Mouse (Mus musculus) heart, postnatal 4 days (tissue): Measurements from ENCODE around the gene Arl15. TPM values are rescaled to one million over a fixed set of nuclear protein-coding genes. Genes with fewer than 3 reads are reported as not detected.

Source experiments
- DNase-seq: peaks from one replicate; pipeline ENCODE4 v3.0.0; 2021
- total RNA-seq, 2 experiments: library from RNA; stranded (reverse); gene quantifications; 2 replicates each; pipeline ENCODE4 v1.2.3; 2021

Arl15 gene
- total RNA-seq, 2 experiments from 2014 or later = 17.7 to 19.8 TPM

DNA sequence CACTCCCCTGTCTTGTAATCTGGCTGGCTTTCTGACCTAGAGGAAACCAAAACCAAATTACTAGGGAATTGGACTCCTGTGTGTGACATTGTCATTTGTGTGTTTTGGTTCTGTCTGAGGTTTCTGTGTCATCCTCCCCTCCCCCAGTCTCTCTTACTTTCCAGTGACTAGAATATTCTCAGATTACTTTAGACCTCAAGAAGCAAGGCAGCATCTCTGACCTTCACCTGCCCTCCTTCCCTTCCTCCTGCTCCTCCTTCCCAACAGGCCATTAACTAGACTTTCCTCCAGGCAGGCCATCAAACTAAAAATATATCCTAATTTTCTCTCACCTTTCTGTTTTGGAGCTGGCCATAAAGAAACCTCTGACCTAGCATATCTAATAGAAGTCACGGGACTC, 50.9 kb downstream of the Arl15 start:
- DNase-seq = no peak

DNA sequence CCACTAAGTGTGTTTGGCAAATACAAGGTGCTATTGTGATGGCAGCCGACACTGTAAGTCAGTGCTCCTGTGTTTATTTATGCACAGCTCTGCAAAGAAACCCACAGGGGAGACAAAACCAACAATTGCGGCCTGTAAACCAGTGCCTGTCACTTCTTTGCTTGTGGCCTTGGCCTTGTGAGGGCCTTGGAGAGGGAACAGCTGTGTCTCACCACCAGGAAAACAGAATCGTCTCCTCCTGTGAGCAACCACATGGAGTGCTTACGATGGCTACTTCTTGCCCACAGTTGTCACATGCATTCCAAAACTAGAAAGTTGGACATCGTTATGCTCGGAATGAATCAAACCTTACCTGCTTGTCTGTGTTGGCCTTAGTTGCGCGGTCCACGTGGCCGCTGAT, 52.1 kb downstream of the Arl15 start:
- DNase-seq = no peak

DNA sequence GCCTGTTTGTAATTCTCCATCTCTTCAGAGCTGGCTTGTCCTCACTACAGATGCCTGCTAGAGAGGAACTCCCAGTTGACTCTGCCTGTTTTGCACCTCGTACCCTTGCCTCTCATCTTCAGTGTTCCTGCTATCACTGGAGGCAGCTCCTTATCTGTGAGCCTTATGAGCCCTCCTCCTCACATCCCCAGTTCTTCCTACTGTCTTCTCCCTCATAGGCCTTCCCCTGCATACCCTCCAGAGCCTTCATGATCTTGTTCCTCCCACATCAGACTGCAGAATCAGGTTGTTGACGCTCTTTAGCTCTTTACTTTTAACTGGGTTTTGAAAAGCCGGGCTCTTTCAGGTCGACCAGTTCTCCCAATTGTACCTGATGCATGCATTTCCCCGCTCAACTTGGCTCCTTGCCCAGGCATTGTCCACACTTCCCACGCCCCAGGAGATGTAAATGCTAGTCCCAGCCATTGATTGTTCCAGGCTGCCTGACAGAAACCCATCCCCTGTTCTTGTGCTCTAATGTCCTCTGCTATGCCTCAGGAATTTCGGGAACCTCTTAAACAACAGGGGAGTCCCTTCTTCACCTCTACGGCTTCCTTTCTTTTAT, 56.2 kb downstream of the Arl15 start:
- peak; percentile 75 for DNase-seq

DNA sequence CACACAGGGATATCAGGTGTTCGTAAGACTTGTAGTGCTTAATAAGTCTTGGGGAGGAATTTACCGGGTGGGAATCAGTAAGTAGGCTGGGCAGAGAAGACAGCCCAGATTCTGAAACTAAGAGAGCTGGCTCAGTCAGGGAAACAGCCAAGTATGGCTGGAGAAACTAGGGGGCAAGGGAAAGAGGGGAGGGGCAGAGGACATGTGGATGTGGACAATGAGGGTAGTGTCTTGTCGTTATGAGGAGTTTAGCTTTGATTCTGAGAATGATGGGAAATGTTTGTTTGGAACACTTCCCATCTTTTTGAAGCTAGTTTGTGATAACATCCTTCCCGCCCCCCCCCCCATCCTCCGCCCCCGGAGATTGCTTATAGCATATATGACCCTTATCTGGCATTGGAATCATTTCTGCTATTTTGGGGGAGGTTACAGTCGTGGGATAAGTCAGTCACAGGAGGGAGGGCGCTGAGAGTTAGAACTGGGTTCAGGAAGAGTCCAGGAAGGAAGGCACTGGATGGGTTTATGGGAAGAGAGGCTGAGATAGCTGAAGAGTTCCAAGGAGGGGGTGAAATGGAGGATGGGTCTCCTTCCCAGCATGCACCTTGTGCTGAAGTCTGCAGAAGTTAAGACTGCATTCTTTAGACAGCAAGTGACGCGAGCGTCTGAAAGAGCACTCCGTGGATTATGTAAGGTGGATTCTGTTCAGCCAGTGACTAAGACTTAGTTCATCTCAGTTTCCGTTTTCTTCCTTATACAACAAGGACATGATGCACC, 57.5 kb downstream of the Arl15 start:
- DNase-seq = no peak

DNA sequence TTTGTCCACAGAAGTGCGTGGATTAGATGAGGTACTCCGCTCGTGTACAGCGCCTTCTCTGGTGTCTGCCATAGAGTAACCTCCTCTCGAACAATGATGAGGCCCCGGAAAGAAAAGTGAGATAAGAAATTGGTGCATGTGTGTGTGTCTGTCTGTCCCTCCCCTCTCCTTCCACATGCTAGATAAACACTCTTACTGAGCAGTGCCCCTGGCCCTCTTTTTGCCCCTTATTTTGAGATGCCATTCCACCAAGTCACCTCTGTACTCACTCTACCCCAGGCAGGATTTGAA, 58.0 kb downstream of the Arl15 start:
- DNase-seq = no peak

DNA sequence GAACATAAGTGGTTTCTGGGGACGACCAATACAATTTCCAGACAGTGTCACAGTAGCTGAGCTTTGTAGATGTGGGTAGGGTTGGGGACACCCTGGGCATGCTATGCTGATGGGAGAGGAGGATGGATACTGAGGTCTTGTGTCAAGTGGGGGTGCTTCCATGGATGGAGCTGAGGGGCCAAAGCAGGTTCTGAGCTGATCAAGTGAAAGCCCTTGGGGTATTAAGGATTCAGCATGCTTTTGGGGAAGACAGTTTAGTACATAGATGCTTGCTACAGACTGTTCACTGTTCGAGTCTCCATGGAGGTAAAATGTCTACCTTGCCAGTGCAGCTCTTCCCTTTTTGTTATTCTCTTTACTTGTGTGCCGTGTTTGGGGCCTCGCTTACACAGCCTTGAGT, 59.8 kb downstream of the Arl15 start:
- DNase-seq = no peak

DNA sequence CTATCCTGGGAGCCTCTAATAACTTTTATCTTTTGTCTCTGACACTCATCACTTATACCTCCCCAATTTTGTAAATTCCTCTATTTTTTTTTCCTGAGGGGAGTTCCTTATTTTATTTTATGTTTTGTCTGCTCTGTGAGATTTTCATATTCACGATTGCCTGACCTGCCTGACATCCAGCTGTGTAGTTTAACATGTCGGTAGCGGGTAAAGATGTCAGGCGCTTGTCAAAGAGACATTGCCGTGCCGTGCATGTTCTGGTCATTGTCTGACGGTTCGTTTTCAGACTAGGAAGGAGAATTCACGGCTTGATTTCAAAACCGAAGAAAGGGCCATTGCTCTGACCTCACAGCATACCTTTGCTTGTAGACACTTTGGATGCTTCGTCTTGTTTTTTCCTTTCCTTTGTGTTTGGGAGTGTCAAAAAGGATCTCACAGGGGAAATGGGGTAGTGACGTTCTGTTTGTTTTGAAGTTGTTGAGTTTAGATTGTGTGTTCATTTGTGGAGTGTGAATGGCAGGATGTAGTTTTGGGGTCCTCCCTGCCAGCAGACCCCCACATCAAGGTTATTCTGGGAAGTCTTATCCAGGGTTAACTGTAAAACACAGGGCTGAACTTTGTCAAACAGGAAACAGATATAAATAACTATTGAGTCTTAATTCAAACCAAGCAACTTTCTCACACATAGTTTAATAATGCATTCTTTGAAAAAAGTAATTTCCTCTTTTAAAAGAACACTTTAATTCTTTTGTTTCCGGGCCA, 60.4 kb downstream of the Arl15 start:
- DNase-seq = no peak

DNA sequence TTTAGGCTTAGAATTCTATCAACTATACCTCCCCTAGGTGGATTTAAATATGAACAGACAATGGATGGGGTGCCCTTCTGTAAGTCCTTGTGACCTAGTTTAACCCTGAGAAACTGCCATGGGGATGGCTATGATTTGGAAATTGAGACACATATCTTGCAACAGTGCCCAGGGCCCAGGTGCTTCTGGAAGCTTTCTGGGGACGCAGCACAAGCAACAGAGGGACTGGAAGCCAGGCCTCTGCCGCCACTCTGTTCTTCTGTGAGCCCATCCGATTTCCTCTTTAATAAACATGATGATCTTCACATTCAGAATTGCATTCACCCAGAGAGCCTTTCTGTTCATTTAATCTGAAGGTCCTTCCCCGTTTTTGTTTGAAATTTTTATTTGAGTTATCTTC, 62.6 kb downstream of the Arl15 start:
- no peak for DNase-seq

DNA sequence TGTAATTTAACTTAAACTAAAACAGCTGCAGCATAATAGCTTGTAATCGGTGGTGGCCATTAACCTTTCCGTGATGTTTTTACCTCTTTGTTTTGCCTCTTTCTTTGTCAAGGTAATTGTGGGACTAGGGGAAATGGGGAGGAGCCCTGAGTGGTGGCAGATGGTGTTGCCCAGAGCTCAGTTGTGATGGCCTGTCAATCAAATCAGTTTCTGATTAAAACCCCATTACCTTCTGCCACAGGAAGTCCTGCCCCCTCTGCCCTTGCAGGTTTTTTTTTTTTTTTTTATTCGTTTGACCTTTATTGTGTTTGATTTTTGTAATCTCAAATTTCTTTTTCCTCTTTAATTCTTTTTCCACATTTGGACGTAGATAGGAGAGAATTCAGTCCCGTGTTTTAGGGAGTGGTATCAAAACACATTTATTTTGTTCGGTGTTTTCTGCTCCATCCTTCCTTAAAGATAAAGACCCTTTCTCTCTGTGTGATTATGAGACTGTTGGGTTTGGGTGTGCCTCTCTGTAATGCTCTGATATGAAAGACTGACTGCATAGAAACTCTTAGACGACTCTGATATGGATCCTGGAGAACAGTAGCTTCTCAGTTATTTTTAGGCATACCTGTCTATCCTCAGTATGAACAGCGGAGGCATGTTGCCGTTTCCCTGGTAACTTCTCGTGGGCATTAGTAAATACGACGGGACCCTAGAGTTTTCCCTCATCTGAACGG, 64.5 kb downstream of the Arl15 start:
- DNase-seq = no peak

DNA sequence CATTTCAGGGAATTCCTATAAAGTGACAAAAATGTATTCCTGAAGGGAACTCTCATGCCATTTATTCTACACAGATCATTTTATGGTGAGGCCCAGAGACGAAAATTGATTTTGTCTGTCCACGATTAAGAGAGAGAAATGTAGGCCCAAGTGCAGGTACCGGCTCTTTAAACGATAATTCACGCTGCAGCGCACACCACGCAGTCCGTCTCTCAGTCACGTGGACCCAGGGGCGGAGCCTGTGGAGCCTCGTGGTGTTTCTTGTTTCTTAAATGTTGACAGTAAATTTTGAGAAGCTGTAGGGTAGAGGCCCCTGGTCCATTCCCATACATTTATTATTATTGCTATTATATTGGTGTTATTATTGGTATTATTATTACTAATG, 65.1 kb downstream of the Arl15 start:
- DNase-seq = no peak

DNA sequence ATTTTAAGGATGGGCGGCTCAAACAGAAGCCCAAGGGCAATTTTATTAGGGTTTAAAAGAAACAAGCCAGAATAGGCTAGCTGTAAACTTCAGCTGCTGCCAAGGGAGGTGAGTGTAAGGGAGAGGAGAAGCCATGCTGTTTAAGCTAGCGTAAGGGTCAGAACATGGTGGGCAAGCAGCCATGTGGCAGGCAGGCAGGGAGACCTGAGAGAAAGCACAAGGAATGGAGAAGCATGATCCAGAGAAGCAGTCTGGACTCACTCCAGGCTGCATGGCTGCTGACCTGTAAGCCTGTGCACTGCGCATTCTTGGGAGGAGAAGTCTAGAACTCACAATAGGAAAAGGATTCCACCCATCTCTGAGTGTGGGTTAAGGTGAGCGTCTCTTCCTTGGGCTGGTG, 66.5 kb downstream of the Arl15 start:
- DNase-seq = no peak

DNA sequence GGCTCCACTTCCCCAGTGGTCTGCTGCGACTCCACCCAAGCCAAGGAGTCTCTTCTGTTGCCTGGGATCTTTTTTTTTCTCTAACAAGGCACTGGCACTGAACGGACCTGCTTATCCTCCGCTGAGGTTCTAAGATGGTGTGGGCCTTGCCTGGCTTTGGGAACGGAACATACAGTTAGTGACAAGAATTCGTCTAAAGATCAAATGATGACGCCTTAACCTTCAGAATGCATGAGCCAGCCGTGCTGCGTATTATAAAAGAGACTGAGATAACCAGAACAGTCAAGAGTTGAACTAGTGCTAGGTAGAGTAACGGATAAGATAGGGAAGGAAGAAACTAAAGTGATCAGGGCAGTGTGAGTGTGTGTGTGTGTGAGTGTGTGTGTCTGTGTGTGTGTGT, 66.9 kb downstream of the Arl15 start:
- DNase-seq = no peak

DNA sequence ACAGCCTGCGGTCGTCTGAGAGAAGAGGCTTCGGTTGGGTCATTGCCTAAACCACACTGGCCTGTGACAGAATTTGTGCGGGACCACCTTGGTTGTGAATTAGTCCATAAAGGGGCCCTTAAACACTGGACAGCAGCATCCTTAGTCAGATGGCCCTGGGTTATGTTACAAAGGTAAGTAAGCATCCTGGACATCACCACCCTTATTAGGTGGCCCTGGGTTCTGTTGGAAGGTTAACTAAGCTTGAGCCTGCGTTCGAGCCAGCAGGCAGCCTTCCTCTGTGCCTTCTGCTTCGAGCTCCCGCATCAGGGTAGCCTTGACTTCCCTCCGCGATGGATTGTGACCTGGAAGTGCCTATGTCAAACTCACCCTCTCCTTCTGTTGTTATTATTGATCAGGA, 68.6 kb downstream of the Arl15 start:
- DNase-seq = no peak

DNA sequence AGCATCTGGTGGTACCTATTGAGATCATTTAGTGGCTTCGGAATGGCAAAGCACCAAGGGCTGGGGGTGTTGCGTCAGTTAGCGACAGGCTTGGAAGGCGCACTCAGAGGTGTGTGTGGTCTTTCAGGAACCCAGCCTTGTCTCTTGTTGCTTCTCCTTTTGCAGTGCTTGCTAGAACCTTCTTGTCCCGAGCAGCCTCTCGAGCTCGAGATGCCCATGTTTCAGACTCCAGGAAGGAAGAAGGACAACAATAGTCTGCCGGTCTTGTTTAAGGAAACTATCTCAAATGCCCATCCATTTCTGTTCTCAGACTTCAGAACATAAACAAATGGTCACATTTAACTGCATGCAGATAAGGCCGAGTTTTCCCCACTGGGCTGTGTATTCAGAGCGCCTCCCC, 69.4 kb downstream of the Arl15 start:
- no peak for DNase-seq

DNA sequence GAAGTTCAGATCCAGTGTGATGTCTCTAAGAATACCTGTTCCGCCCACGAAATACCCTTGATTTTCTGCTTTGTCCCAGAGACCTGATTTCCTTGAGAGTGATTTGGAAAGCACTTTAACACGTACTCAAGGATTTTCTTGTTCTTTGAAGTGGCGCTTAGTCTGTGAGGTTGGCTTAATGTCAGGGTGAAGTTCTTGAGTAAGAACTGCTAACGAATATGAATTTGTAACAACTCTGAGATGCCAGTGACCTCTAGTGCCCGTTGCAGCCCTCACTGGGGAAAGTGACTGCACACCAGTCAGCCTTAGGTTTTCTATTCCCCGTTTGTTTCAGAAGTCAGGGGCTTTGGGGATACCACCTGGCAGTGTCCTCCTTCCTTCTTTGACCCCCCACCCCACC, 70.0 kb downstream of the Arl15 start:
- no peak for DNase-seq

DNA sequence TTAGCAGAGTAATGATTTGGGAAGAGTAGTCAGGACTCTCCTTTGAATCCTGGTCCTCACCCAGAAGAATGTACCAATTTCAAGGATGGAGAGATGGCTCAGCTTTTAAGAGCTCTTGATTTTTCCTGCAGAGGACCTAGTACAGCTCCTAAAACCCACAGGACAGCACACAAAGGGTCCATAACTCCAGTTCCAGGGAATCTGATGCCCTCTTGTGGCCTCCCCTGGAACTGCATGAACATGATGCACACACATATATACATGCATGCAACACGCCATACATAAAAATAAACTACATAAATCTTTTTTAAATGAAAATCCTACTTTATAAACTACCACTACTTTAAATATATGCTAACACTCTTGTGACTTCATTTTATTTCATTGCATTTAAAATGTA, 70.6 kb downstream of the Arl15 start:
- peak; percentile 82 for DNase-seq

DNA sequence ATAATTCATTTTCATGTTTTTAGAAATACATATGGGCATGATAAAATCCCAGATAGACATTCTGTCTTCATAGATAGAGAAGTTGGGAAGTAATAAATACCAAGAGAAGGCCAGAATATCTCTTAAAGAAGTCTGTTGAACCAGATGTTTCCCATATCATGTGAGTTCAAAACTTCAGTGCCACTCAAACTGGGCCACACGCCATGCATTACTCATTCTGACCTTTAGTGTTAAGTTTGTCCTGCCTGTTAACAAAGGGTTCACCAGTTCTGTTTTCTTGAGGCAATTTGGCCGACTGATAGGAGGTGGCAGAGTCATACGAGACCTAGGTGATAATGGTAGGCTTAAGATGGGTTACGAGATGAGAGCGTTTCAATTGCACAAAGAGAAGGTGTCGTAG, 71.1 kb downstream of the Arl15 start:
- DNase-seq = no peak

DNA sequence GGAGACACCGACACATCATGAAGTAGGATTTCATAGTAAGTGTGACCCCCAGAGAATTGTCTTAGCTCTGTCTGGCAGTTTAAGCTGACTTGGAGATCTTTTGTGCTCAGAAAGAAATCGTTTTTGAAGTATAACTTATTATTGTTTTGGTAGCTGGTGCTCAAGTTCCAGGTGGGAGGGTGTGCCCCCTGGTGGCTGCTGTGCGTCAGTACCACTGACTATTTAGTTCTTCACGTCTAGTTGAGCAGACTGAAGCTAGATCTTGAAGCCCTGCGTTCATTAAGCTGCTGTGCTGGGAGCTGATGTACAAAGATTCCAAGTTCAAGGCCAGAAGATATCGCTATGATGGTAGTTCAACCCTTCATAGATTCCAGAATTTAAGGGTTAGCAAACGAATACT, 71.5 kb downstream of the Arl15 start:
- peak; percentile 72 for DNase-seq

DNA sequence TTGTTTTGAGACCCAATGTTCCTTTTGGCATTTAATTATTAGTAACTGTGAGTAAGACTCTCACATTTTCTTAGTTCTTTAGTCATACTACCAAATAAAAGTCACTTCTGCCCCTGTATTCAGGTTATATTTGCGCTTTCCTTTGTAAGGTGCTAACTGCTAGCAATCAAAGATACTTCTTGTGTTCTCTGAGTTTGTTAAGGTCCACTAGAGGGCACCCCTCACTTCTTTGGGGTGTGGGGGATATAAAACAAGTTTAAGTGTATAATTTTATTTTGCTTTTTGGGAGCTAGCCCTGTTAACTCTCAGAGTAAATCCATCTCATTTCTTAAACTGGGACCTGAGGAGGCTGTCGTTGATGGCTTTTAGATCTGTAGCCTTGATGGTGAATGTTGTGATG, 73.4 kb downstream of the Arl15 start:
- no peak for DNase-seq

DNA sequence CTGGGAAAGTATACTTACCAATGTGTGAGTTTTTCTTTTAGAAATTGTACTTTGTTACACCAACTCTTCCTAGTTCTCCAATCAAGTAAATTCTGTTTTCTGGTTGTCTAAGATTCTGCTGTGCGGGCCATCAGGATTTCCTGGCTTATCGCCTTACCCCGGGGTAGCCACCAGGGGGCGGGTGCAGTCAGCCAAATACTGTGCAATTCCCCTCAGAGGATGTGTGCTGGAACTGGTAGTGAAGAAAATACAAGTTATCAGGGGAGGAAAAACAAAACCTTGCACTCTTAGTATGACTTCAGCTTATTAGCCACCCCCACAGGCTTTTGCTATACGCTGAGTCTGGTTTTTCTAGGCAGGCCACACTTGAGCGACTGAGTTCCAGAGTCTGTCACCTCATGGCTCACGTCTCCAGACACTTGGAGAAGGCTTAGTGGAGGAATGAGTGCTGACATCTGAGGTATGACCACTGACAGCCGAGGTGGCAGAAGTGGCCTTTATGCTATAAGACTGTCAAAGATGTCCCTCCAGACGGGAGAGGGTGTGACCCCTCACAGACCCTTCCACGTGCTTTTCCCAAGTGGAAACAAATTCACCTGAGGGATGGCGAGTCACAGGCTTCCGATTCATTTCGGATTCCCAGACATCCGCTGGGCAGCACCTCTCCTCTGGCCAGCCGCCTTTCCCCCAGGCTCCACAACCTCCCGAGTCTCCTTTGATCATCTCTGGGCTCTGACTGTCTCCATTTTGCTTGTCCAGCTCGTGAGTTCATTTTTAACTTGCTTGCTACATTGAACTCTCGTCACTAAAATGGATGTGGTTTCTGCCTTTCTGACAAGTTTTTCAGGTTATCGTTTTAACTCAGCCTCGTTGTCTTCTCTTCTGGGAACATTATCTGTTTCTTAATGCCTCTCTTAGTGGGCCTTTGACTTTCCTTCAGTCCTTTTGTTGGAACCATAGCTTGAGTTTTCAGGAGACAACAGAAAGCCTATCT, 75.2 kb downstream of the Arl15 start:
- DNase-seq = peak; percentile 76

DNA sequence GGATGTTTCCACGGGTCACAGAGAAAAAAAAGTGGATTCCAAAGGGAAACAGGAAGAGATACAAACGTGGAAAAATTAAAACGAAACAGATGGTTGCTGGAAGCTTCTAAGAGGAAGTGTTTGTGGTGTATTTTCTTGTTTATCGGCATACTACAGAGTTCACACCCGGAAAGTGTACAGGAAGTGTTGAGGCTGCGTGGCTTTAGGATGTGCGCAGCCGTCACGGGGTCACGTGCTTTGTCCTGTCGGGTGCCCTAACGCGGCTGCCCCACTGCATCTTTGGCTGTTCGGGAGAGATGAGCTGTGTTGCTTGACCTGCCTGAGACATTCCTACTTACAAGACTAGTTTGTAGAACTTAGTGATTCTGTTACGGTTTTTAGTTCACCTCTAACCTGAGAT, 76.1 kb downstream of the Arl15 start:
- no peak for DNase-seq

DNA sequence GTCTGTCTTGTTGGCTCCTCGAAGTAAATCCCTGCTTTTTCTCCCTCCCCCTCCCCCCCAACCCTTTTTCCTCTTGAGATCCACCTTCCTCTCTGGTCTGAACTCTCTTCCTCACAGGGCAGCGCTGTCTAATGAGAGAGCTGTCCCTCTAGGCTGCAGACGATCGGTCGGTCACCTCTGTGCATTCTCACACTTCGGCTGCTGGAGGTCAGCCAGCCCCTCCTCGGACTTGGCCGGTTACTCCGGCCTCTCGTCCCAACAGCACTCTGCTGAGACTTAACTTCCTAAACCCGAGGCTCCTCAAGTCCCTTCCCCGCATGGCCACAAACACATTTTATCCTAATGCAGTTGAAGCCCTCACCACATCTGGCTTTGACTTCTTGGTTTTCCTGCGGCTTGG, 77.5 kb downstream of the Arl15 start:
- peak; percentile 84 for DNase-seq
